Mouse (Mus musculus): Measurements from ENCODE around the gene Gm49353. TPM values are rescaled to one million over a fixed set of nuclear protein-coding genes. Genes with fewer than 3 reads are reported as not detected.

The Gm49353 gene
- total RNA-seq (2021), result 10 to 100 TPM; 23.2 to 27.7 TPM
- long read RNA-seq, partial matches to known transcripts, result 0 of 1 reads
- long read RNA-seq, other reads (novel, unspliced or antisense), result 1 of 1 reads

DNA sequence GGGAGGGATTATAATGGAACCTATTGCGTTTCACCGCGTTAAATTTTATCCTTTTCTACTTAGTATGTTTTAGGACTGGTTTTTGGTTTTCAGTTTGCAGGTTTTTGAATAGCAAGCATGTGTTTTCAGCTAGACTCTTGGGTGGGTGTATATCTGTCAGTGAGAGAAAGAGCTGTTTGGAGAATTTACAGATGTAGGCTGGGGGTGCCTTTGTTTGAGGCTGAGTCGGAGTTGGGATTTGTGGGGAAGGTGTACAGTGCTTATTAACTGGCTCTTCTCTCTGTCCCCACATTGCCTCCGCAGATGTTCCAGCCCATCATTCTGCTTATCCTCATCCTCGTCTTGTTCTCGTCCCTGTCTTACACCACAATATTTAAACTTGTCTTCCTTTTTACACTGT, at the start of gene Gm49353:
Gene Gm49353 (plus strand): TSS at position 313 of the 400 bp plus-strand sequence.
- DNase-seq (ENCODE audit: low spot score in 2 of 2), result no peak

DNA sequence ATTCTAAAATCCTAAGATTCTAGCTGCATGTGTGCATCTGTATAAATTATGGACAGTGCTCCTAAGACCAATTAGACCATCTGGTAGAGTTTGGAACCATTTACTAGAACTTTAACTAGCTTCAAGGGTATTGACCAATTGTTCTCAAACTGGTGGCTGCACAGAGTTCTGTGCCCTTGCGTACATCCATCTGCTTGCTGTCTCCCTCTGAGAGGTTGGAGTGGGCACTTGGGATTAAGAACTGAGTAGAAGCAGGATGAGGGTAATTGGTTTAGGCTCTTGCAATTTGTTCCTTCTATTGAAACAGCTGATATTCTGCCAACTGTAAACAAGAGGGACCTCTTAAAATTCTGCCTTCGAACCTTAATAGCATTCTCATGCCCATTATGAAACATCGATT, 43.5 kb upstream of the Gm49353 start:
- DNase-seq (ENCODE audit: low spot score in 2 of 2), result no peak

DNA sequence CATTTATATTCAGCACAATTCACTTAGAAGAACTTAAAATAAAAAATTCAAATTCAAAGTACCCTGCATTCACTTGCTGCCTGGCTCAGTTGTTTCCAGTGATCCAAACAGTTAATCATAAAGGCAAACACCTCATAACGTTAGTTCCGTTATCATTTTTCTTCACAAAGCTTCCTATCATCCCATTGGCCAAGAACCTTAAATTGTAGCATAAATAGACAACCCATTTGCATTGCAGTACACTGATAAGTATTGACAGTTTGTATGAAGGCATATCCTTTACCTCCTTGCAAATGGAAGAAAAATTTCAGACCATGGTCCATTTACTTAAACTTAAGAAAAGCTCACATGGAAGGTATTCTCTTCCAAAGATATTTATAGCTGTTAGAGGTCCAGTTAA, 37.1 kb upstream of the Gm49353 start:
- no peak for DNase-seq (ENCODE audit: low spot score in 2 of 2)

GRCm38 (mm10) chr10:29173778-29174177, 25.0 kb upstream of the Gm49353 start:
- no peak for DNase-seq (ENCODE audit: low spot score in 2 of 2)

GRCm38 (mm10) chr10:29175656-29176055, 23.1 kb upstream of the Gm49353 start:
- peak in 1 of 2 experiments; percentile 71 for DNase-seq (ENCODE audit: low spot score in 2 of 2)

GRCm38 (mm10) chr10:29176881-29177280, 21.9 kb upstream of the Gm49353 start:
- DNase-seq (ENCODE audit: low spot score in 2 of 2), result peak; percentile 40 to 43

GRCm38 (mm10) chr10:29178003-29178402, 20.8 kb upstream of the Gm49353 start:
- peak; percentile 52 to 83 for DNase-seq (ENCODE audit: low spot score in 2 of 2)

DNA sequence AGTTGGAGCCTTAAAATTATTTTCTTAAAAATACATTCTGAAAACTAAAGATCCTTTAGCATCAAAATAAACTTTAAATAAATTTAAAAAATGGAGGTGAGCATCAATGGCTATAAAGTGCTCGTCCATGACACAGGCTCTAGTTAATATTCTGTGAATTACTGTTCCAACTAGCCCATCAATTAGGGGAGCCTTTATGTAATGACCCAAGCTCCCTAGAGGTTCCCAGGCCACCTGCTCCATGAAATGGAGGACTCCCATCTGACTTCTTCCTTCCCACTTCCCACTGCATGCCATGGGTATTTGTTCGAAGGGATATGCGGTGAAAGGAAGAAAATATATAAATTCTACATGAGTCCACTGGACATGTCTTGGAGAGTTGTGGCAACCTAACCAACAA, 18.5 kb upstream of the Gm49353 start:
- DNase-seq (ENCODE audit: low spot score in 2 of 2), result no peak

DNA sequence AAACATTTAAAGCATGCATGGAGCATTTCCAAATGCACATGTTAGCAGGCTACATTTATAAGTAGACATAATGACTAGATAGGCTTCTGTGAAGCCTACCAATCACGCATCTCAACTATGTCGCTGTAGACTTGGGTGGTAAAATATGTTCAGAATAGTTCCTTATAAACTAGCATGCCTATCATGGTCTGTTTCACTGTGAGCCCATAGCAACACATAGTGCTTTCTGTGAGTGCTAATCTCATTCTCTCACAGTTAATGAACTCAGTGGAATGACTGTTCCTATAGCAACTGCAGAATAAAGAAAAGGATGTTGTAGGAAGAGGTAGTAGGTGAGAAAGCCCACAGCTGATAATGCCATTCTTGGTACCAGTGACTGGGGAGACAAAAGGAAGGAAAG, 17.7 kb upstream of the Gm49353 start:
- DNase-seq (ENCODE audit: low spot score in 2 of 2), result peak in 1 of 2 experiments; percentile 23

GRCm38 (mm10) chr10:29193769-29194168, 5.0 kb upstream of the Gm49353 start:
- no peak for DNase-seq (ENCODE audit: low spot score in 2 of 2)

GRCm38 (mm10) chr10:29196811-29197210, 1.9 kb upstream of the Gm49353 start:
- DNase-seq (ENCODE audit: low spot score in 2 of 2), result no peak

- no peak for DNase-seq (ENCODE audit: low spot score in 2 of 2)
These were observed 1.1 kb downstream of the Gm49353 start for GRCm38 (mm10) chr10:29199835-29200234.

- DNase-seq (ENCODE audit: low spot score in 2 of 2), result no peak
These were observed 1.9 kb downstream of the Gm49353 start for GRCm38 (mm10) chr10:29200609-29201008.

GRCm38 (mm10) chr10:29206730-29207129, 8.0 kb downstream of the Gm49353 start:
- peak in 1 of 2 experiments; percentile 73 for DNase-seq (ENCODE audit: low spot score in 2 of 2)

- DNase-seq (ENCODE audit: low spot score in 2 of 2), result no peak
These were observed 10.0 kb downstream of the Gm49353 start for GRCm38 (mm10) chr10:29208735-29209134.

DNA sequence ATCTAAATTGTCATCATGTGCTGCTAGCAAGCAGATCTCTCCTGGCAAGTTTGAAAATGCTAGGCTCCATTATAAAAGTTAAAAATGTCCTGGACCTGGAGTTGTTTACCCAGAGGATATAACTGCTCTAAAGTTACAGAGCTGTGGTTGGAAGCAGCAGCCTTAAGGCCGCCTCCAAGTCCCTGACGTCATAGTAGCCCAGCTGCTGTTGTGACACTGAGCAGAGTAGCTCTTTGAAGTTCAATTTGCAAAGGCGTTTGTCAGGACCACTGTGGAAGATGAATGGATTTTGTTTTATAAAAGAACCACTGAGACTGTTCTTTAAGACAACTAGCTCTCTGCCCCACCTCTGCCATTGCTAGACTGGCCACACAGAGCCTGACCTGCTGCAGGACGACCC, 12.7 kb downstream of the Gm49353 start, which contains the start of gene 9330159F19Rik:
Gene 9330159F19Rik (plus strand): TSS at position 154 of the 400 bp plus-strand sequence.
- DNase-seq (ENCODE audit: low spot score in 2 of 2), result peak in 1 of 2 experiments; percentile 68

GRCm38 (mm10) chr10:29213534-29214100, 14.9 kb downstream of the Gm49353 start:
- peak in 1 of 2 experiments; percentile 71 for DNase-seq (ENCODE audit: low spot score in 2 of 2)

GRCm38 (mm10) chr10:29216957-29217356, 18.2 kb downstream of the Gm49353 start:
- DNase-seq (ENCODE audit: low spot score in 2 of 2), result no peak

DNA sequence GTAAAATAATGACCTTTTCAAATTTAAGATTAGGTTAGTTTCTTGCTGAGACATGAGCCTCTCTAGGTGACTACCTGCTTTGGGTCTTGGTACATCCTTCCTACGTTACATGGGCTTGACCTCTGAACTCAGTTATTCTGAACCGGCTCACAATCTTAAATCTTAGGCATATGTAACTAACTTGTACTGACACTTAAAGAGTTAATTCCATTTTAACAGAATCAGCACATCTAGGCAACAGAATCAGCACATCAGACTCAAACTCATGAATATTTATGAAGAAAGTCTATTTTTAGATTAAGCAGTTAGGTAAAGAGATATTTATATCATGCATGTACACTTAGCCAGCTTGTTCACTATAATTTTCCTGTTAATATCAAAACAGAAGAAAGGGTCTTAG, 18.7 kb downstream of the Gm49353 start:
- DNase-seq (ENCODE audit: low spot score in 2 of 2), result no peak

- no peak for DNase-seq (ENCODE audit: low spot score in 2 of 2)
These were observed 26.6 kb downstream of the Gm49353 start for GRCm38 (mm10) chr10:29225329-29225728.

GRCm38 (mm10) chr10:29231208-29231607, 32.5 kb downstream of the Gm49353 start:
- no peak for DNase-seq (ENCODE audit: low spot score in 2 of 2)
